ENCODE assay signal across 7 mouse cellular contexts in the genomic region with DNA sequence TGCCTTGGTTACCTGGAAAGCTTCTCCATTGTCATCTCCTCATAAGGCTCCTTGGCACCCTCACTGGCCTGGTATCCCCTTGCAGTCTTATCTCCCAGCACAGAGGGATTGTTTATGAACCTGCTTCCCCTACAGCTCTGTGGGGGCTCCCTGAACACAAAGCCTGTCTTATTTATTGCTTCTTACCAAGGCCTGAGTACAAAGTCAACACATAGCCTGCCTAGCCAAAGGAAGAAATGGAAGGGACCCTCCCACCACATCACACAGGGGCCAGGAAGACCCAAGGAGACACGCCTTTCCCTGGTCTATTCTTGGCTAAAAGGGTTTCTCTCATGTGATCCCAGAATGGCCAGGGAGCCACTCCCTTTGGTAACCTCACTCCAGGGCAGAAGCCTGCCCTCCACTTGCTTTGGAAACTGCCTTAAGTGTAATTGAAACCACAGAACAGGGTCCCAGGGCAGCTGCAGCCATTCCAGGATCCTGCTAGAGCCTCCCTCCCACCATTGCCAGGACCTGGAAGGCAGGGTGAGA. TPM values are rescaled to one million over a fixed set of nuclear protein-coding genes. Genes with fewer than 3 reads are reported as not detected.
DNase-seq lines count a peak whose midpoint lies in the region; ATAC-seq and TF ChIP-seq lines count a peak whose summit lies in the region.

No protein-coding gene starts in this region.

- H3K4me3 ChIP-seq in embryonic facial prominence, embryonic 11.5 days (ENCODE audit: low read depth, low read length), result no peak overlapping the region
- no peak overlapping the region for H3K4me3 ChIP-seq in hindbrain, embryonic 13.5 days
- no peak overlapping the region for H3K4me3 ChIP-seq in lung, adult 2 months (replicated peaks; ENCODE audit: extremely low read depth, low read depth, low read length)

- H3K36me3 ChIP-seq in embryonic facial prominence, embryonic 11.5 days (replicated peaks; ENCODE audit: control insufficient read depth, insufficient read depth, low read depth, low read length), result no peaks in the 10 kb centered on the region
- no peaks in the 10 kb centered on the region for H3K36me3 ChIP-seq in hindbrain, embryonic 13.5 days

- TF ChIP-seq POLR2A in lung, adult 2 months (IDR thresholded peaks at IDR 0.05; ENCODE audit: borderline replicate concordance, extremely low read depth, low read depth, low read length), result peak; percentile 46; the same call in 1 of the 2 replicates

- H3K27ac ChIP-seq in embryonic facial prominence, embryonic 11.5 days (replicated peaks; ENCODE audit: low read depth, low read length), result no peak overlapping the region
- H3K27ac ChIP-seq in hindbrain, embryonic 13.5 days, result peak overlapping the region; percentile 50

- no peaks in the 10 kb centered on the region for H3K9me3 ChIP-seq in embryonic facial prominence, embryonic 11.5 days (replicated peaks; ENCODE audit: control insufficient read depth, low read length)
- H3K9me3 ChIP-seq in hindbrain, embryonic 13.5 days, result no peaks in the 10 kb centered on the region

- TF ChIP-seq CTCF in lung, adult 2 months (IDR thresholded peaks at IDR 0.05; ENCODE audit: insufficient read depth, low read length), result no peak

- peak; percentile 72 for DNase-seq in NIH3T3 (ENCODE audit: low read depth)
- peak; percentile 29 for DNase-seq in embryonic facial prominence, embryonic 11.5 days (ENCODE audit: low spot score)
- DNase-seq in lung, adult 2 months, result no peak
- DNase-seq in natural killer cell, adult 2 months (ENCODE audit: low spot score in 2 of 2), result no peak
- no peak for DNase-seq in layer of hippocampus, adult 18-20 months (ENCODE audit: low spot score in 2 of 2)
- DNase-seq in gastrocnemius, postnatal 25 days, result no peak

- no peaks in the 10 kb centered on the region for H3K27me3 ChIP-seq in embryonic facial prominence, embryonic 11.5 days (ENCODE audit: control insufficient read depth, insufficient read depth, low read length)
- no peaks in the 10 kb centered on the region for H3K27me3 ChIP-seq in hindbrain, embryonic 13.5 days

- ATAC-seq in embryonic facial prominence, embryonic 11.5 days (replicated peaks; ENCODE audit: insufficient number of reproducible peaks, low FRiP score, low TSS enrichment, low read depth), result no peak
- no peak for ATAC-seq in hindbrain, embryonic 13.5 days (ENCODE audit: low FRiP score)

- H3K9ac ChIP-seq in embryonic facial prominence, embryonic 11.5 days (replicated peaks; ENCODE audit: low read length), result no peak overlapping the region
- no peak overlapping the region for H3K9ac ChIP-seq in hindbrain, embryonic 13.5 days

- H3K4me1 ChIP-seq in embryonic facial prominence, embryonic 11.5 days (ENCODE audit: control insufficient read depth, insufficient read depth, low read length), result no peaks in the 10 kb centered on the region
- H3K4me1 ChIP-seq in hindbrain, embryonic 13.5 days (replicated peaks), result peaks cover 21% of the 10 kb centered on the region
- peaks cover 13% of the 10 kb centered on the region for H3K4me1 ChIP-seq in lung, adult 2 months (ENCODE audit: control insufficient read depth, insufficient read depth, low read length)

- H3K4me2 ChIP-seq in embryonic facial prominence, embryonic 11.5 days (ENCODE audit: low read depth, low read length), result no peak overlapping the region
- no peak overlapping the region for H3K4me2 ChIP-seq in hindbrain, embryonic 13.5 days

- WGBS in embryonic facial prominence, embryonic 11.5 days, result 42% methylated on average over 1 of the region's 1 CpGs
- WGBS in hindbrain, embryonic 13.5 days, result 43% methylated on average over 1 of the region's 1 CpGs
- 13% methylated on average over 1 of the region's 1 CpGs for WGBS in lung, adult 2 months

RNA-seq across cellular contexts. Expression of a gene that starts 4.8 kb away (rescaled TPM):
- polyA plus RNA-seq in embryonic facial prominence, embryonic 11.5 days (2014; fragmentation: Nextera tagmentation; extraction: Ambion mirVana), result 57.1 and 68.6 TPM in 2 replicates
- 87.8 and 95.3 TPM in 2 replicates for polyA plus RNA-seq in hindbrain, embryonic 13.5 days (2015; fragmentation: Nextera tagmentation; extraction: Ambion mirVana)
- polyA plus RNA-seq in lung, adult 2 months (2012; rRNA removed), result 42.9 and 44.3 TPM in 2 replicates
- 10 to 100 TPM; 41.9 to 45.2 TPM for total RNA-seq in layer of hippocampus, adult 18-20 months (2021)
- total RNA-seq in gastrocnemius, postnatal 25 days (2021), result 10 to 100 TPM; 21.0 to 25.8 TPM

RNA-seq across cellular contexts. Expression of a gene that starts 16.8 kb away (rescaled TPM):
- polyA plus RNA-seq in embryonic facial prominence, embryonic 11.5 days (2014; fragmentation: Nextera tagmentation; extraction: Ambion mirVana), result 41.8 and 50.2 TPM in 2 replicates
- polyA plus RNA-seq in hindbrain, embryonic 13.5 days (2015; fragmentation: Nextera tagmentation; extraction: Ambion mirVana), result 123 and 127 TPM in 2 replicates
- 873 and 1,096 TPM in 2 replicates for polyA plus RNA-seq in lung, adult 2 months (2012; rRNA removed)
- 10 to 100 TPM; 77.0 to 77.9 TPM for total RNA-seq in layer of hippocampus, adult 18-20 months (2021)
- total RNA-seq in gastrocnemius, postnatal 25 days (2021), result 10 to 100 TPM; 14.8 to 18.6 TPM

RNA-seq across cellular contexts. Expression of a gene that starts 37.3 kb away (rescaled TPM):
- polyA plus RNA-seq in embryonic facial prominence, embryonic 11.5 days (2014; fragmentation: Nextera tagmentation; extraction: Ambion mirVana), result 8.0 and 10.0 TPM in 2 replicates
- polyA plus RNA-seq in hindbrain, embryonic 13.5 days (2015; fragmentation: Nextera tagmentation; extraction: Ambion mirVana), result 13.1 and 13.9 TPM in 2 replicates
- 33.2 and 34.9 TPM in 2 replicates for polyA plus RNA-seq in lung, adult 2 months (2012; rRNA removed)
- total RNA-seq in layer of hippocampus, adult 18-20 months (2021), result 10 to 100 TPM; 25.9 to 26.8 TPM
- total RNA-seq in gastrocnemius, postnatal 25 days (2021), result 1 to 10 TPM; 8.2 to 9.2 TPM

RNA-seq across cellular contexts. Expression of a gene that starts 41.0 kb away (rescaled TPM):
- polyA plus RNA-seq in embryonic facial prominence, embryonic 11.5 days (2014; fragmentation: Nextera tagmentation; extraction: Ambion mirVana), result 3.0 and 4.7 TPM in 2 replicates
- 5.4 and 5.9 TPM in 2 replicates for polyA plus RNA-seq in hindbrain, embryonic 13.5 days (2015; fragmentation: Nextera tagmentation; extraction: Ambion mirVana)
- 14.8 and 17.9 TPM in 2 replicates for polyA plus RNA-seq in lung, adult 2 months (2012; rRNA removed)
- 1 to 10 TPM; 2.5 to 3.0 TPM for total RNA-seq in layer of hippocampus, adult 18-20 months (2021)
- 10 to 100 TPM; 28.9 to 35.0 TPM for total RNA-seq in gastrocnemius, postnatal 25 days (2021)

RNA-seq across cellular contexts. Expression of a gene that starts 41.6 kb away (rescaled TPM):
- 102 TPM in 2 replicates for polyA plus RNA-seq in embryonic facial prominence, embryonic 11.5 days (2014; fragmentation: Nextera tagmentation; extraction: Ambion mirVana)
- 101 and 109 TPM in 2 replicates for polyA plus RNA-seq in hindbrain, embryonic 13.5 days (2015; fragmentation: Nextera tagmentation; extraction: Ambion mirVana)
- polyA plus RNA-seq in lung, adult 2 months (2012; rRNA removed), result 289 and 294 TPM in 2 replicates
- total RNA-seq in layer of hippocampus, adult 18-20 months (2021), result 100 to 1,000 TPM; 103 TPM
- total RNA-seq in gastrocnemius, postnatal 25 days (2021), result 10 to 100 TPM; 42.9 to 49.2 TPM

Comparison
In these comparisons a context has a peak if more than half of its experiments do, and no peak if none do; other contexts are left out.
1. DNase-seq: peak in NIH3T3 (single experiment) and embryonic facial prominence, embryonic 11.5 days (single experiment); none in lung, adult 2 months (single experiment), natural killer cell, adult 2 months (0 of 2), layer of hippocampus, adult 18-20 months (0 of 2) and gastrocnemius, postnatal 25 days (single experiment).